Mouse (Mus musculus) leukemia stem cell, adult 10-12 weeks (primary cell): ENCODE data around the gene Nrxn2. TPM values are rescaled to one million over a fixed set of nuclear protein-coding genes. Genes with fewer than 3 reads are reported as not detected.

Source experiments
- polyA plus RNA-seq: library from polyadenylated mRNA; stranded (reverse); fragments of >175 nt; gene quantifications from 2 replicates; pipeline ENCODE4 v1.2.3, GENCODE M21; 2012; ENCODE audit warnings: low replicate concordance

Nrxn2 gene
- polyA plus RNA-seq, result 1.2 and 4.3 TPM in 2 replicates

GRCm38 (mm10) chr19:6418233-6418879 is at the start of gene Nrxn2:
Gene Nrxn2 (plus strand): TSS chr19:6418731.

GRCm38 (mm10) chr19:6384128-6384527 is 34.4 kb upstream of the Nrxn2 start, which contains the start of gene Pygm:
Gene Pygm (plus strand): TSS chr19:6384399.

GRCm38 (mm10) chr19:6399285-6400095 is 19.0 kb upstream of the Nrxn2 start, which contains the start of gene Rasgrp2:
Gene Rasgrp2 (plus strand): TSS chr19:6399340.

GRCm38 (mm10) chr19:6542367-6543034 is 124.0 kb downstream of the Nrxn2 start, which contains the start of gene Slc22a12:
Gene Slc22a12 (minus strand): TSS chr19:6543032.

Other genes starting within 250 kb of the Nrxn2 start
- gene Majin, start 234.3 kb upstream of the Nrxn2 start, polyA plus RNA-seq, result not detected in 2 replicates
- not detected in 2 replicates for gene Gpha2, start 192.4 kb upstream of the Nrxn2 start, polyA plus RNA-seq
- 283 and 355 TPM in 2 replicates for gene Ppp2r5b, start 182.9 kb upstream of the Nrxn2 start, polyA plus RNA-seq
- 79.9 and 150 TPM in 2 replicates for gene Atg2a, start 177.1 kb upstream of the Nrxn2 start, polyA plus RNA-seq
- 333 and 398 TPM in 2 replicates for gene Ehd1, start 142.0 kb upstream of the Nrxn2 start, polyA plus RNA-seq
- 12.1 and 13.6 TPM in 2 replicates for gene Cdc42bpg, start 112.3 kb upstream of the Nrxn2 start, polyA plus RNA-seq
- 279 and 329 TPM in 2 replicates for gene Men1, start 83.8 kb upstream of the Nrxn2 start, polyA plus RNA-seq
- gene Map4k2, start 77.6 kb upstream of the Nrxn2 start, polyA plus RNA-seq, result 79.8 and 117 TPM in 2 replicates
- gene Sf1, start 55.0 kb upstream of the Nrxn2 start, polyA plus RNA-seq, result 2,065 and 3,877 TPM in 2 replicates
- gene Pygm, start 34.3 kb upstream of the Nrxn2 start, polyA plus RNA-seq, result 0.40 and 0.41 TPM in 2 replicates
- 50.7 and 61.7 TPM in 2 replicates for gene Rasgrp2, start 19.4 kb upstream of the Nrxn2 start, polyA plus RNA-seq
- gene Slc22a12, start 124.3 kb downstream of the Nrxn2 start, polyA plus RNA-seq, result 0.41 TPM in 1 of 2 replicates, not detected in the other